Mouse (Mus musculus) C2C12 (cell line): ENCODE results near the gene Gm30191. TPM values are rescaled to one million over a fixed set of nuclear protein-coding genes. Genes with fewer than 3 reads are reported as not detected.

ENCODE experiments used
- H3K27me3 ChIP-seq: one replicate; pipeline ENCODE4 v1.6.1; 2011; ENCODE audit not compliant: control insufficient read depth, insufficient read depth, insufficient read length
- H3K36me3 ChIP-seq: one replicate; pipeline ENCODE4 v1.6.1; 2011; ENCODE audit not compliant: control insufficient read depth, insufficient read depth
- H3K4me3 ChIP-seq: one replicate; pipeline ENCODE4 v1.5.1; 2011; ENCODE audit warnings: mild to moderate bottlenecking, control low read depth; ENCODE audit not compliant: poor library complexity, insufficient read depth, severe bottlenecking
- H3K79me2 ChIP-seq: one replicate; pipeline ENCODE4 v1.6.1; 2011; ENCODE audit not compliant: control insufficient read depth, insufficient read depth
- H3K79me3 ChIP-seq: one replicate; pipeline ENCODE4 v1.6.1; 2011; ENCODE audit warnings: low read depth, control low read depth
- H3ac ChIP-seq: one replicate; pipeline ENCODE3; 2011; ENCODE audit warnings: low read depth; ENCODE audit not compliant: control insufficient read depth, insufficient read length
- CEBPB ChIP-seq: IDR thresholded peaks from one replicate; pipeline ENCODE4 v1.6.1; 2011; ENCODE audit warnings: low read depth, mild to moderate bottlenecking, control low read depth, moderate library complexity
- CTCF ChIP-seq: IDR thresholded peaks from one replicate; pipeline ENCODE4 v1.5.1; 2011; ENCODE audit not compliant: control insufficient read depth, insufficient read depth, insufficient read length
- FOSL1 ChIP-seq: IDR thresholded peaks from one replicate; pipeline ENCODE4 v1.8.0; 2011; ENCODE audit warnings: mild to moderate bottlenecking, low read length; ENCODE audit not compliant: poor library complexity, insufficient read depth, severe bottlenecking
- MAX ChIP-seq: IDR thresholded peaks from one replicate; pipeline ENCODE4 v1.6.1; 2011; ENCODE audit warnings: mild to moderate bottlenecking, control low read depth
- MYOD1 ChIP-seq: IDR thresholded peaks from one replicate; pipeline ENCODE4 v1.6.1; 2011; ENCODE audit warnings: low read depth; ENCODE audit not compliant: control insufficient read depth, insufficient read length
- MYOG ChIP-seq: IDR thresholded peaks from one replicate; pipeline ENCODE4 v1.6.1; 2011; ENCODE audit not compliant: control insufficient read depth, insufficient read length; ENCODE audit errors: extremely low read depth
- USF1 ChIP-seq: IDR thresholded peaks from one replicate; pipeline ENCODE4 v1.6.1; 2011; ENCODE audit warnings: low read depth, mild to moderate bottlenecking, control low read depth, moderate library complexity
- polyA plus RNA-seq: library from polyadenylated mRNA; unstranded; fragments of >200 nt; fragmentation: generic; extraction: Trizol; gene quantifications from one replicate; pipeline ENCODE4 v1.2.1, GENCODE M21; 2012; ENCODE audit warnings: missing spikeins

The Gm30191 gene
- polyA plus RNA-seq, 1 experiment, result not detected

- no peak for TF ChIP-seq CEBPB
- TF ChIP-seq MYOG, result no peak
- TF ChIP-seq USF1, result no peak
- TF ChIP-seq CTCF, result no peak
- no peak for TF ChIP-seq FOSL1
- no peak for TF ChIP-seq MAX
- TF ChIP-seq MYOD1, result no peak
- Histone ChIP-seq H3K36me3 (no peaks in the 10 kb centered on the region), H3K27me3 (peaks cover 3% of the 10 kb centered on the region), H3K79me2 (no peaks in the 10 kb centered on the region), H3K79me3 (no peaks in the 10 kb centered on the region), H3K4me3 (no peak overlapping the region), H3ac (no peak overlapping the region)
Measured at GRCm38 (mm10) chr4:134296523-134296922, 49.8 kb downstream of the Gm30191 start.

GRCm38 (mm10) chr4:134297369-134297768 lies 50.6 kb downstream of the Gm30191 start:
- Histone ChIP-seq H3K4me3 (no peak overlapping the region), H3K79me3 (no peaks in the 10 kb centered on the region), H3ac (no peak overlapping the region), H3K79me2 (no peaks in the 10 kb centered on the region), H3K27me3 (peaks cover 3% of the 10 kb centered on the region), H3K36me3 (no peaks in the 10 kb centered on the region)
- TF ChIP-seq MYOG, result no peak
- TF ChIP-seq USF1, result no peak
- no peak for TF ChIP-seq MYOD1
- no peak for TF ChIP-seq CEBPB

- no peaks in the 10 kb centered on the region for H3K36me3 ChIP-seq
- no peak overlapping the region for H3ac ChIP-seq
- H3K79me2 ChIP-seq, result no peaks in the 10 kb centered on the region
- H3K4me3 ChIP-seq, result no peak overlapping the region
- H3K79me3 ChIP-seq, result no peaks in the 10 kb centered on the region
- TF ChIP-seq CEBPB (no peak), FOSL1 (no peak), MYOD1 (no peak), MYOG (no peak), CTCF (no peak), USF1 (no peak), MAX (no peak)
- H3K27me3 ChIP-seq, result peaks cover 3% of the 10 kb centered on the region
Measured at GRCm38 (mm10) chr4:134298626-134299497, 52.1 kb downstream of the Gm30191 start.

- Histone ChIP-seq H3K4me3 (no peak overlapping the region), H3K79me3 (no peaks in the 10 kb centered on the region), H3K79me2 (no peaks in the 10 kb centered on the region), H3ac (no peak overlapping the region), H3K36me3 (no peaks in the 10 kb centered on the region), H3K27me3 (peaks cover 3% of the 10 kb centered on the region)
- TF ChIP-seq CEBPB (no peak), CTCF (no peak), MAX (no peak), FOSL1 (no peak), USF1 (no peak), MYOG (no peak), MYOD1 (no peak)
Measured at GRCm38 (mm10) chr4:134299498-134299810, 52.7 kb downstream of the Gm30191 start.

Other genes with a start within 250 kb of the Gm30191 start
- gene Dhdds, start 246.0 kb upstream of the Gm30191 start, polyA plus RNA-seq, result 27.7 TPM
- not detected for gene Lin28a, start 228.1 kb upstream of the Gm30191 start, polyA plus RNA-seq
- gene Zfp683, start 193.1 kb upstream of the Gm30191 start, polyA plus RNA-seq, result not detected
- gene Crybg2, start 186.1 kb upstream of the Gm30191 start, polyA plus RNA-seq, result not detected
- not detected for gene Cd52, start 151.9 kb upstream of the Gm30191 start, polyA plus RNA-seq
- gene Ubxn11, start 144.4 kb upstream of the Gm30191 start, polyA plus RNA-seq, result 0.80 TPM
- 375 TPM for gene Sh3bgrl3, start 118.1 kb upstream of the Gm30191 start, polyA plus RNA-seq
- 11.2 TPM for gene Cep85, start 59.8 kb upstream of the Gm30191 start, polyA plus RNA-seq
- not detected for gene Gm7534, start 43.9 kb upstream of the Gm30191 start, polyA plus RNA-seq
- gene Catsper4, start 19.6 kb upstream of the Gm30191 start, polyA plus RNA-seq, result not detected
- 0.02 TPM for gene Cnksr1, start 8.5 kb upstream of the Gm30191 start, polyA plus RNA-seq
- gene E130218I03Rik, start 3.3 kb upstream of the Gm30191 start, polyA plus RNA-seq, result 0.36 TPM
- 20.4 TPM for gene Zfp593, start 1.3 kb upstream of the Gm30191 start, polyA plus RNA-seq
- not detected for gene Grrp1, start 7.2 kb downstream of the Gm30191 start, polyA plus RNA-seq
- 2.7 TPM for gene Pdik1l, start 41.0 kb downstream of the Gm30191 start, polyA plus RNA-seq
- gene Trim63, start 68.2 kb downstream of the Gm30191 start, polyA plus RNA-seq, result 0.19 TPM
- gene Slc30a2, start 96.2 kb downstream of the Gm30191 start, polyA plus RNA-seq, result not detected
- gene Extl1, start 136.9 kb downstream of the Gm30191 start, polyA plus RNA-seq, result 0.13 TPM
- gene Pafah2, start 149.4 kb downstream of the Gm30191 start, polyA plus RNA-seq, result 9.0 TPM
- gene Stmn1, start 221.4 kb downstream of the Gm30191 start, polyA plus RNA-seq, result 349 TPM
- 5.1 TPM for gene Paqr7, start 249.8 kb downstream of the Gm30191 start, polyA plus RNA-seq